Comparison of ENCODE assay signal across 8 mouse cellular contexts in the genomic region with DNA sequence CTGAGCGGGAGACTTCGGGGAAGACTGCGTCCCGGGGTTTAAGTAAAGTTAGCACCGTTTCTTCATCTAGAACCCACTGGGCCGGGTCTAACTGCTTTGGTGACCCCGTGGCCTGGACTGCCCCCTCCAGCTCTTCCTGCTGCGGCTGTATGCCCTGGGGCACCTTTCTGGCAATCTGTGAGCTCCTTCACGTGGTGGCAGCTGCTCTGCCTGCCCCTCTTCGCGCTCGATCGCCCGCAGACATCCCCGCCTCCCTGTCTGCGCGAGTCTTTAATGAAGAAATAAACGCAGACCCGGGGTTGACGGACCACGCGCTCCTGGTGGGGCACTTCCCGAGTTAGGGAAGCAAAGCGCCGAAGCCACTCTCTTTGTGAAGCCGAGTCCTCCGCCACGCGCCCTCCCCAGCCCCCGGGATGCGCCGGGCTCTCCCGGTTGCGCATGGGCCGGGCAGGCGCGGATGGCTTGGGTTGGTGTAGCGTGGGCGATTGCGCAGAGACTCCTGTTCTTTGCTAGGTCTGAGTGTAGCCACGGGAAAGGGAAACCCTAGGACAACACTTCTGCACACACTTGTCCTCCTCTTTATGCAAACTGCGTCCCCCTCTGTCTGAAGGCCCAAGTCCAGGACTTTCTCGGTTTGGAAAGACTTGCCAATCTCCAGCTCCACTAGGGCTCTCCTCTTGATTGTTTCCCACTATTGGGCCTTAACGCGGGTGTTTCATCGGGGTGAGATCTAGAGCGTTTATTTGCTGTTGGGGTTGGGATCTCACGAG. TPM values are rescaled to one million over a fixed set of nuclear protein-coding genes. Genes with fewer than 3 reads are reported as not detected.
A peak's percentile ranks its signal among the peaks of the same experiment; 100 is the strongest.
DNase-seq lines count a peak whose midpoint lies in the region; ATAC-seq and TF ChIP-seq lines count a peak whose summit lies in the region.

No protein-coding gene starts in this region.

- H3K27ac ChIP-seq in lung, embryonic 14.5 days (ENCODE audit: low read depth): no peak overlapping the region
- no peak overlapping the region for H3K27ac ChIP-seq in embryonic facial prominence, embryonic 12.5 days
- H3K27ac ChIP-seq in hindbrain, embryonic 11.5 days (ENCODE audit: low read depth, low read length): no peak overlapping the region
- H3K27ac ChIP-seq in midbrain, embryonic 10.5 days (replicated peaks): peak overlapping the region; percentile 90
- no peak overlapping the region for H3K27ac ChIP-seq in stomach, embryonic 16.5 days (ENCODE audit: low read length)

- peaks cover 11% of the 10 kb centered on the region; the same call in 1 of the 2 replicates for H3K36me3 ChIP-seq in lung, embryonic 14.5 days (ENCODE audit: insufficient read depth)
- H3K36me3 ChIP-seq in embryonic facial prominence, embryonic 12.5 days: no peaks in the 10 kb centered on the region
- no peaks in the 10 kb centered on the region for H3K36me3 ChIP-seq in hindbrain, embryonic 11.5 days (ENCODE audit: control insufficient read depth, insufficient read depth, low read length)
- H3K36me3 ChIP-seq in midbrain, embryonic 10.5 days: no peaks in the 10 kb centered on the region
- no peaks in the 10 kb centered on the region for H3K36me3 ChIP-seq in stomach, embryonic 16.5 days (ENCODE audit: control insufficient read depth, insufficient read depth, low read length)

- WGBS in lung, embryonic 14.5 days: under 1% methylated on average over 48 of the region's 48 CpGs
- WGBS in embryonic facial prominence, embryonic 12.5 days: under 1% methylated on average over 48 of the region's 48 CpGs
- under 1% methylated on average over 48 of the region's 48 CpGs for WGBS in hindbrain, embryonic 11.5 days
- WGBS in midbrain, embryonic 10.5 days: under 1% methylated on average over 48 of the region's 48 CpGs
- 3% methylated on average over 48 of the region's 48 CpGs for WGBS in stomach, embryonic 16.5 days

- H3K4me2 ChIP-seq in lung, embryonic 14.5 days: peak overlapping the region; percentile 95
- H3K4me2 ChIP-seq in embryonic facial prominence, embryonic 12.5 days (replicated peaks): peak overlapping the region; percentile 90
- H3K4me2 ChIP-seq in hindbrain, embryonic 11.5 days (replicated peaks; ENCODE audit: low read depth, low read length): peak overlapping the region; percentile 96
- peak overlapping the region; percentile 76 for H3K4me2 ChIP-seq in stomach, embryonic 16.5 days (ENCODE audit: low read depth, low read length)

- peak overlapping the region; percentile 72 for H3K9ac ChIP-seq in lung, embryonic 14.5 days
- H3K9ac ChIP-seq in embryonic facial prominence, embryonic 12.5 days: peak overlapping the region; percentile 65
- H3K9ac ChIP-seq in hindbrain, embryonic 11.5 days (ENCODE audit: low read depth, low read length): peak overlapping the region; percentile 59
- H3K9ac ChIP-seq in stomach, embryonic 16.5 days (ENCODE audit: low read length): peak overlapping the region; percentile 80

- peak overlapping the region; percentile 72 for H3K4me3 ChIP-seq in lung, embryonic 14.5 days (ENCODE audit: low read depth, low read length)
- H3K4me3 ChIP-seq in embryonic facial prominence, embryonic 12.5 days: peak overlapping the region; percentile 65
- peak overlapping the region; percentile 55 for H3K4me3 ChIP-seq in hindbrain, embryonic 11.5 days (ENCODE audit: low read depth, low read length)
- peak overlapping the region; percentile 83 for H3K4me3 ChIP-seq in midbrain, embryonic 10.5 days
- H3K4me3 ChIP-seq in stomach, embryonic 16.5 days (replicated peaks; ENCODE audit: low read length): peak overlapping the region; percentile 72

- peaks cover 6% of the 10 kb centered on the region; the same call in 1 of the 2 replicates for H3K27me3 ChIP-seq in lung, embryonic 14.5 days (ENCODE audit: insufficient read depth, low read length)
- H3K27me3 ChIP-seq in embryonic facial prominence, embryonic 12.5 days: 0 out of 2 replicates have a peak, but pooled peaks cover 6% of the 10 kb centered on the region
- peaks cover 3% of the 10 kb centered on the region; the same call in 1 of the 2 replicates for H3K27me3 ChIP-seq in hindbrain, embryonic 11.5 days (ENCODE audit: control insufficient read depth, insufficient read depth, low read length)
- H3K27me3 ChIP-seq in midbrain, embryonic 10.5 days (ENCODE audit: low read depth, poor library complexity, severe bottlenecking): peaks cover 61% of the 10 kb centered on the region
- peaks cover 7% of the 10 kb centered on the region for H3K27me3 ChIP-seq in stomach, embryonic 16.5 days (ENCODE audit: control insufficient read depth, insufficient read depth, low read length)

- peak; percentile 55 for DNase-seq in lung, embryonic 14.5 days
- no peak for DNase-seq in lung, postnatal 25 days (ENCODE audit: low spot score)
- DNase-seq in hindbrain, embryonic 11.5 days (ENCODE audit: low spot score): peak; percentile 72
- DNase-seq in layer of hippocampus, adult 9-11 months: peak; percentile 8
- DNase-seq in midbrain, embryonic 10.5 days (ENCODE audit: low spot score): peak; percentile 75

- no peak for ATAC-seq in lung, embryonic 14.5 days (ENCODE audit: insufficient read depth)
- no peak for ATAC-seq in embryonic facial prominence, embryonic 12.5 days (ENCODE audit: insufficient number of reproducible peaks, insufficient read depth, low FRiP score, low TSS enrichment)
- ATAC-seq in hindbrain, embryonic 11.5 days (ENCODE audit: low FRiP score): peak; percentile 31
- no peak for ATAC-seq in stomach, embryonic 16.5 days (ENCODE audit: insufficient read depth, low FRiP score)
- ATAC-seq in granulocyte monocyte progenitor cell, adult 5-6 weeks (replicated peaks; ENCODE audit: poor library complexity, severe bottlenecking): no peak

- TF ChIP-seq CTCF in lung, embryonic 14.5 days (IDR thresholded peaks at IDR 0.05; ENCODE audit: low read depth): no peak

- no peaks in the 10 kb centered on the region for H3K9me3 ChIP-seq in lung, embryonic 14.5 days (ENCODE audit: low read depth, low read length)
- no peaks in the 10 kb centered on the region for H3K9me3 ChIP-seq in embryonic facial prominence, embryonic 12.5 days
- no peaks in the 10 kb centered on the region for H3K9me3 ChIP-seq in hindbrain, embryonic 11.5 days (ENCODE audit: control insufficient read depth, low read length)
- H3K9me3 ChIP-seq in midbrain, embryonic 10.5 days (replicated peaks): no peaks in the 10 kb centered on the region
- no peaks in the 10 kb centered on the region for H3K9me3 ChIP-seq in stomach, embryonic 16.5 days (replicated peaks; ENCODE audit: control insufficient read depth, low read length)

- peaks cover 10% of the 10 kb centered on the region; the same call in 1 of the 2 replicates for H3K4me1 ChIP-seq in lung, embryonic 14.5 days (ENCODE audit: insufficient read depth)
- peaks cover 30% of the 10 kb centered on the region; the same call in 1 of the 2 replicates for H3K4me1 ChIP-seq in embryonic facial prominence, embryonic 12.5 days
- H3K4me1 ChIP-seq in hindbrain, embryonic 11.5 days (replicated peaks; ENCODE audit: control insufficient read depth, insufficient read depth, low read length): peaks cover 2% of the 10 kb centered on the region
- peaks cover 67% of the 10 kb centered on the region for H3K4me1 ChIP-seq in midbrain, embryonic 10.5 days
- H3K4me1 ChIP-seq in stomach, embryonic 16.5 days (ENCODE audit: control insufficient read depth, insufficient read depth, low read length): peaks cover 18% of the 10 kb centered on the region; the same call in 1 of the 2 replicates

RNA-seq across cellular contexts. Expression of a gene that starts 3.1 kb away (rescaled TPM):
- 44.8 and 49.3 TPM in 2 replicates for polyA plus RNA-seq in lung, embryonic 14.5 days (2014; fragmentation: Nextera tagmentation; extraction: Ambion mirVana)
- 37.1 and 38.0 TPM in 2 replicates for polyA plus RNA-seq in embryonic facial prominence, embryonic 12.5 days (2016; fragmentation: Nextera tagmentation; extraction: Ambion mirVana)
- polyA plus RNA-seq in hindbrain, embryonic 11.5 days (2014; fragmentation: Nextera tagmentation; extraction: Ambion mirVana): 39.3 and 61.2 TPM in 2 replicates
- polyA plus RNA-seq in midbrain, embryonic 10.5 days (2016; fragmentation: Nextera tagmentation; extraction: Ambion mirVana): 44.4 and 45.2 TPM in 2 replicates
- polyA plus RNA-seq in stomach, embryonic 16.5 days (2015; fragmentation: Nextera tagmentation; extraction: Ambion mirVana): 16.7 and 20.3 TPM in 2 replicates
- 0.28 TPM in 1 of 2 replicates, not detected in the other for total RNA-seq in granulocyte monocyte progenitor cell, adult 5-6 weeks (2014; fragmentation: Nextera tagmentation)
- not detected in 2 replicates for total RNA-seq in granulocyte monocyte progenitor cell, adult 5-6 weeks (2017)
